Mouse (Mus musculus): Measurements from ENCODE around the gene E030018B13Rik. TPM values are rescaled to one million over a fixed set of nuclear protein-coding genes. Genes with fewer than 3 reads are reported as not detected.
A peak's percentile ranks its signal among the peaks of the same experiment; 100 is the strongest.

Gene E030018B13Rik
- polyA plus RNA-seq, 1 experiment from 2014 or later: 0.22 TPM

- no peaks in the 10 kb centered on the region for H3K27me3 ChIP-seq
- no peaks in the 10 kb centered on the region for H3K9me3 ChIP-seq (replicated peaks)
- ATAC-seq: no peak
- peaks cover 35% of the 10 kb centered on the region for H3K36me3 ChIP-seq (ENCODE audit: poor library complexity, severe bottlenecking)
- WGBS: 80% methylated on average over 6 of the region's 6 CpGs
- H3K4me3 ChIP-seq: no peak overlapping the region
- H3K4me1 ChIP-seq: peaks cover 19% of the 10 kb centered on the region
- H3K9ac ChIP-seq: no peak overlapping the region
- H3K27ac ChIP-seq: no peak overlapping the region
- H3K4me2 ChIP-seq: no peak overlapping the region
Measured at GRCm38 (mm10) chr7:63888674-63889073, 28.0 kb upstream of the E030018B13Rik start.

DNA sequence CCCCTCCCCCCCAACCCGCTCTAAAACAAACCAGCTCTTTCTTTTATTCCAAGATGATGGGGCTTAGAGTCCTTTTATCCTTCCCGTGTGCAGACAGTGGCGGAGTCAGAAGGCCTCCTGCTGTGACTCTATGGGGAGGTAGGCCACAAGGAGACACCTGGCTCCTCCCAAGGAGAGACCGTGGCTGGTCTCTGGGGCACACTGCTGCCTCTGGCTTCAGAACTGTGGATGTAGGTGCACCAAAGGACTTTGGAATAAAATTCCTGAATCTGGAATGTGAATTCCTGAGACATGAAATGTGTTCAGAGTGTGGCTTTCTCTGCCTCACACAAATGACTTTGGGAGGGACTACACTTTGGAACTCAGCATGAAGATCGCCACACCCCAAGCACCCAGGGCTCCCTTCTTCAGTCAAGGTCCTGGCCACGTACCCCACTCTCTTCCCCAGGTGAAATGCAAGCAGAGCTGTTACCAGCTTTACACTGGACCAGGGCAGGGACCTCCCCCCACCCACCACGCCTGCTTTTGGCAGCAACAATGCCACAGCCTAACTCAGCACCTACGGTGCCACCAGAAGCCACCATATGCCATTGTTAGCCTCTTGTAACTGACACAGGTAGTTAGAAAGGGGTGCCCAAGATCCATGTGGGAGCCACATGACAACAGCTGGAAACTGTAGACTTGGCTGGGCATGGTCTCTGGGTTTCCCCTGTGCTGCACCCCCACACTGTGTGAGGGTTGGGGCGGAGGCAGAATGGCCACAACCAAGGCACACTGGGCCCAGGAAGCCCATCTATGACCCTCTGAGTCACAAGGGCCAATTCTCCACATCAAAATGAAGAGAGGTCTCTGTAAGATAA lies 27.3 kb upstream of the E030018B13Rik start:
- Histone ChIP-seq H3K9ac (no peak overlapping the region), H3K9me3 (replicated peaks) (no peaks in the 10 kb centered on the region), H3K4me1 (peaks cover 24% of the 10 kb centered on the region), H3K27me3 (no peaks in the 10 kb centered on the region), H3K27ac (no peak overlapping the region), H3K4me3 (no peak overlapping the region), H3K4me2 (no peak overlapping the region), H3K36me3 (ENCODE audit: poor library complexity, severe bottlenecking) (peaks cover 35% of the 10 kb centered on the region)
- no peak for ATAC-seq
- WGBS: 64% methylated on average over 9 of the region's 9 CpGs

GRCm38 (mm10) chr7:63891488-63892075 lies 25.1 kb upstream of the E030018B13Rik start:
- Histone ChIP-seq H3K4me2 (no peak overlapping the region), H3K4me1 (peaks cover 41% of the 10 kb centered on the region), H3K27ac (no peak overlapping the region), H3K4me3 (no peak overlapping the region), H3K9me3 (replicated peaks) (no peaks in the 10 kb centered on the region), H3K36me3 (ENCODE audit: poor library complexity, severe bottlenecking) (peaks cover 35% of the 10 kb centered on the region), H3K27me3 (no peaks in the 10 kb centered on the region), H3K9ac (no peak overlapping the region)
- 67% methylated on average over 43 of the region's 43 CpGs for WGBS
- ATAC-seq: no peak

GRCm38 (mm10) chr7:63893201-63893600 lies 23.5 kb upstream of the E030018B13Rik start:
- H3K9me3 ChIP-seq (replicated peaks): no peaks in the 10 kb centered on the region

DNA sequence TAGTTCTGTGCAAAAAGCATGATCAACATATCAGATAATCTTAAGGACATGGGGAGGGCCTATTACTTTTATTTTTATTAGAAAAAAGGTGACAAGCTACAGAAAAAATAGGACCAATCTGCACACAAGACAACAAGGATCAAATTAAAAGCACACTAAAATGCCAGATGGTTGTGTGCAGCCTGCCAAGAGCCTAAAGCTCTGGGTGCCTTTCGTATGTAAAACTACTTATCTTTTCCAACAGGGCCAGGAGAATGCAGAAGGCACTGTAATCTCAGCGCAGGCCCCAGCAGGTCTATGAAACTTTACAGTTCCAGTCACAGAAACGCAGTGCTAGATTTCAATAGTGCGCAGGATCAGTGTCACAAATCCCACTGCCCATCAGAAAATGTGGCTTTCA lies 22.9 kb upstream of the E030018B13Rik start:
- 44% methylated on average over 4 of the region's 4 CpGs for WGBS
- ATAC-seq: peak; percentile 50; the same call in 1 of the 2 replicates

More at GRCm38 (mm10) chr7:63893201-63893600, 23.5 kb upstream of the E030018B13Rik start:
- Histone ChIP-seq H3K4me2 (peak overlapping the region; percentile 11; the same call in 1 of the 2 replicates), H3K9ac (no peak overlapping the region), H3K27ac (peak overlapping the region; percentile 76), H3K36me3 (ENCODE audit: poor library complexity, severe bottlenecking) (peaks cover 28% of the 10 kb centered on the region), H3K27me3 (0 out of 2 replicates have a peak, but pooled peaks cover 3% of the 10 kb centered on the region), H3K4me3 (no peak overlapping the region), H3K4me1 (peaks cover 57% of the 10 kb centered on the region)
- ATAC-seq: peak; percentile 48
- 48% methylated on average over 5 of the region's 5 CpGs for WGBS

DNA sequence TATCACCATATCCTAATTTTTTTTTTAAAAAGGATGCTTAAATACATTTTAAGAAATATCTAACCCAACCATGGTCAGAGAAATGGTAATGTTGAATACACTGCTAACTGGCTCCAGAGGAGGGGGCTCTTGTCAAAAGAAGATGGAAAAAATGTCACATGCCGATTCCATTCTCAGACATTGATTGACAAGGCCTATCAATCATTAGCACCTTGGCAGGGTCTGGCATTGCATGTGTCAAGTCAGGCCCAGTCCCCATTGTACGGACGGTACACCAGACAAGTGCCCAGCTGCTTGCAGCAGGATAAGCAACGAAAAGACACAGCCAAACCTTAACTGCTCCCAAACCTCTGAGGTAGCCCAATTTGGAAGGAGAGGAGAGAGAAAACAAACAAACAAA lies 22.0 kb upstream of the E030018B13Rik start:
- Histone ChIP-seq H3K27ac (no peak overlapping the region), H3K9ac (no peak overlapping the region), H3K36me3 (ENCODE audit: poor library complexity, severe bottlenecking) (peaks cover 21% of the 10 kb centered on the region), H3K4me3 (no peak overlapping the region), H3K4me2 (no peak overlapping the region), H3K4me1 (peaks cover 51% of the 10 kb centered on the region), H3K9me3 (replicated peaks) (no peaks in the 10 kb centered on the region), H3K27me3 (0 out of 2 replicates have a peak, but pooled peaks cover 4% of the 10 kb centered on the region)
- 50% methylated on average over 4 of the region's 4 CpGs for whole genome bisulfite sequencing
- ATAC-seq: no peak

More for the DNA sequence above, 22.9 kb upstream of the E030018B13Rik start:
- H3K9me3 ChIP-seq (replicated peaks): no peaks in the 10 kb centered on the region
- peak overlapping the region; percentile 76 for H3K27ac ChIP-seq
- no peak overlapping the region; the same call in 1 of the 2 replicates for H3K4me2 ChIP-seq
- H3K4me3 ChIP-seq: no peak overlapping the region
- peaks cover 27% of the 10 kb centered on the region for H3K36me3 ChIP-seq (ENCODE audit: poor library complexity, severe bottlenecking)
- 0 out of 2 replicates have a peak, but pooled peaks cover 4% of the 10 kb centered on the region for H3K27me3 ChIP-seq
- H3K4me1 ChIP-seq: peaks cover 58% of the 10 kb centered on the region
- H3K9ac ChIP-seq: no peak overlapping the region

- Histone ChIP-seq H3K27me3 (0 out of 2 replicates have a peak, but pooled peaks cover 4% of the 10 kb centered on the region), H3K4me1 (peaks cover 52% of the 10 kb centered on the region), H3K27ac (no peak overlapping the region), H3K9ac (no peak overlapping the region), H3K4me2 (no peak overlapping the region), H3K9me3 (replicated peaks) (no peaks in the 10 kb centered on the region), H3K36me3 (ENCODE audit: poor library complexity, severe bottlenecking) (peaks cover 15% of the 10 kb centered on the region), H3K4me3 (no peak overlapping the region)
- no peak for ATAC-seq
- WGBS: 92% methylated on average over 3 of the region's 3 CpGs
Measured at GRCm38 (mm10) chr7:63895223-63895622, 21.4 kb upstream of the E030018B13Rik start.

- H3K9me3 ChIP-seq (replicated peaks): no peaks in the 10 kb centered on the region
- peak overlapping the region; percentile 66 for H3K4me2 ChIP-seq
- peak overlapping the region; percentile 33 for H3K4me3 ChIP-seq
- peak; percentile 9; the same call in 1 of the 2 replicates for ATAC-seq
- H3K27me3 ChIP-seq: 0 out of 2 replicates have a peak, but pooled peaks cover 4% of the 10 kb centered on the region
- peaks cover 64% of the 10 kb centered on the region for H3K4me1 ChIP-seq
- peaks cover 3% of the 10 kb centered on the region for H3K36me3 ChIP-seq (ENCODE audit: poor library complexity, severe bottlenecking)
- H3K9ac ChIP-seq: peak overlapping the region; percentile 68
- WGBS: 17% methylated on average over 17 of the region's 17 CpGs
- H3K27ac ChIP-seq: peak overlapping the region; percentile 69; the same call in 1 of the 2 replicates
Measured at GRCm38 (mm10) chr7:63896276-63896967, 20.2 kb upstream of the E030018B13Rik start.

GRCm38 (mm10) chr7:63896968-63897468 lies 19.6 kb upstream of the E030018B13Rik start:
- H3K4me3 ChIP-seq: peak overlapping the region; percentile 33
- H3K9ac ChIP-seq: peak overlapping the region; percentile 68
- 2% methylated on average over 22 of the region's 22 CpGs for WGBS
- no peaks in the 10 kb centered on the region for H3K9me3 ChIP-seq (replicated peaks)
- 0 out of 2 replicates have a peak, but pooled peaks cover 4% of the 10 kb centered on the region for H3K27me3 ChIP-seq
- peak overlapping the region; percentile 66 for H3K4me2 ChIP-seq
- no peaks in the 10 kb centered on the region for H3K36me3 ChIP-seq (ENCODE audit: poor library complexity, severe bottlenecking)
- ATAC-seq: peak; percentile 75
- H3K27ac ChIP-seq: peak overlapping the region; percentile 69
- H3K4me1 ChIP-seq: peaks cover 67% of the 10 kb centered on the region

- H3K27ac ChIP-seq: no peak overlapping the region
- 48% methylated on average over 3 of the region's 3 CpGs for WGBS
- H3K9ac ChIP-seq: peak overlapping the region; percentile 68; the same call in 1 of the 2 replicates
- no peaks in the 10 kb centered on the region for H3K9me3 ChIP-seq (replicated peaks)
- ATAC-seq: no peak
- peak overlapping the region; percentile 66 for H3K4me2 ChIP-seq
- no peaks in the 10 kb centered on the region for H3K36me3 ChIP-seq (ENCODE audit: poor library complexity, severe bottlenecking)
- H3K4me1 ChIP-seq: peaks cover 69% of the 10 kb centered on the region
- no peak overlapping the region for H3K4me3 ChIP-seq
- H3K27me3 ChIP-seq: 0 out of 2 replicates have a peak, but pooled peaks cover 4% of the 10 kb centered on the region
Measured at GRCm38 (mm10) chr7:63897655-63898054, 19.0 kb upstream of the E030018B13Rik start.

DNA sequence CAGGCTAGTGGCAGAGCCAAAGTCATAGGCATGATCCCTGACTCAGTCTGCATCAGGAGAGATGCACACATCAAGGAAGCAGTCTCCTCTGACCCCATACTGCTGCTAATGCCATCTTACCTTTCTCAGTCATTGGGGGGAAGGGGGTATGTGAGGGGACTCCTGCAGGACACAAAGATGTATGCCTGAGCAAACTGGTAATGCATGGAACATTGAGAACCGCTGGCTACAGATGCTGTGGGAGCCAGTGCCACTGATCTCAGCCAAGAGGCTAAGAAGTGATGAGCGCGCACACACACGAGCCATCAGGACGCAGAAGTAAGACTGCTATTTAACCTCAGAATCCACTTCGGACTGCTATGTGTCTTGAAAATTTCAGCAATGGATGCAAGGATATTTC lies 18.5 kb upstream of the E030018B13Rik start:
- no peak overlapping the region for H3K4me3 ChIP-seq
- peaks cover 70% of the 10 kb centered on the region for H3K4me1 ChIP-seq
- H3K9me3 ChIP-seq (replicated peaks): no peaks in the 10 kb centered on the region
- 91% methylated on average over 6 of the region's 6 CpGs for WGBS
- H3K27me3 ChIP-seq: 0 out of 2 replicates have a peak, but pooled peaks cover 4% of the 10 kb centered on the region
- no peak overlapping the region for H3K27ac ChIP-seq
- H3K9ac ChIP-seq: no peak overlapping the region
- H3K36me3 ChIP-seq (ENCODE audit: poor library complexity, severe bottlenecking): no peaks in the 10 kb centered on the region
- no peak for ATAC-seq
- H3K4me2 ChIP-seq: no peak overlapping the region

Measured in forebrain, embryonic 13.5 days (tissue).